Mouse (Mus musculus) thymus, adult 2 months (tissue): ENCODE results near the gene Lcp2.

Experiments
- CTCF ChIP-seq: fragments of 200-500 bp; IDR thresholded peaks from 2 replicates; pipeline ENCODE4 v1.5.1; 2012; ENCODE audit warnings: mild to moderate bottlenecking, control low read depth, low read length, moderate library complexity, borderline replicate concordance; ENCODE audit not compliant: control insufficient read depth, poor library complexity, insufficient read depth; ENCODE audit errors: extremely low read depth
- POLR2A ChIP-seq: fragments of 200-500 bp; IDR thresholded peaks from 2 replicates; pipeline ENCODE4 v1.6.1; 2012; ENCODE audit warnings: mild to moderate bottlenecking, low read length, control low read depth, moderate library complexity; ENCODE audit not compliant: control insufficient read depth, poor library complexity, insufficient read depth; ENCODE audit errors: extremely low read depth

- TF ChIP-seq POLR2A (no peak), CTCF (no peak)
These were observed 17.1 kb upstream of the Lcp2 start for GRCm38 (mm10) chr11:34029658-34030057.
